Mouse (Mus musculus): ENCODE data around the gene Gpr39.

DNA sequence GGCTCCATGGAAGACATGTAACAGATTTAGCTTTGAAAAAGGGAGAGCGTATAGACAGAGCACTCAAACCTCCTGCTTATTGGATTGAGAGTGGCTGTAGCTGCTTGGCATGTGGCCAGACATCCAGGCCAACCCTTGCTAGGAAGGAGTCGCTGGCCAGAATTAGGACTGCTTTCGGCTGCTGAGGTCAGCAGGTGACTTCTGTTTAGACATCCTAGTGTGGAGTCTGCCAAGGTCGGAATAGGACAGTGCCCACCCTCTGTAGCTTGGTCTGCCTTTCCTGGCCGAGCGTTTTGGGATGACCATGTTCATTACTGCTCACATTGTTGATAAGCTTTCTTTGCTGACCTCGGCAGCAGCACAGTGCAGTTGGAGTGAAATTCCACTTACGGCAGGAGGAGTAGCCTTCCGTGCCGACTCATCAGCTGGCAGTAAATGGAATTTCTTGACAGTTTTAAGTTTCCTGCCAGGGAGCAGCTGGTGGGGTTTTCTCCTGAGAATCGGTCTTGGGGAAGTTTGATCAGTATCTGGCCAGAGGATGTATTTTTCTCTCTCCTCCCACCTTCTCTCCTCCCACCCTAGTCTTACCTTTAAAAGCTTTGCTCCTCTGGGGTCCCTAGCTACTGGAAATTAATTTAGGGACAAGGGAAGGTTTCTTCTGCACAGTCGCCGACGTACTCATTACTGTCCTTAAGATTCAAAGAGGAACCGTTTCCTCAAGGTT, 83.3 kb downstream of the Gpr39 start:
- TF ChIP-seq CTCF (IDR thresholded peaks at IDR 0.05; ENCODE audit: control insufficient read depth, insufficient read depth, insufficient read length) (no peak), USF1 (IDR thresholded peaks at IDR 0.05; ENCODE audit: low read depth) (no peak), MAX (IDR thresholded peaks at IDR 0.05) (no peak), MYOG (IDR thresholded peaks at IDR 0.05; ENCODE audit: control insufficient read depth, extremely low read depth, insufficient read length) (no peak), CEBPB (IDR thresholded peaks at IDR 0.05; ENCODE audit: low read depth) (no peak)
